Mouse (Mus musculus): Measurements from ENCODE around the gene Lmx1b.

DNA sequence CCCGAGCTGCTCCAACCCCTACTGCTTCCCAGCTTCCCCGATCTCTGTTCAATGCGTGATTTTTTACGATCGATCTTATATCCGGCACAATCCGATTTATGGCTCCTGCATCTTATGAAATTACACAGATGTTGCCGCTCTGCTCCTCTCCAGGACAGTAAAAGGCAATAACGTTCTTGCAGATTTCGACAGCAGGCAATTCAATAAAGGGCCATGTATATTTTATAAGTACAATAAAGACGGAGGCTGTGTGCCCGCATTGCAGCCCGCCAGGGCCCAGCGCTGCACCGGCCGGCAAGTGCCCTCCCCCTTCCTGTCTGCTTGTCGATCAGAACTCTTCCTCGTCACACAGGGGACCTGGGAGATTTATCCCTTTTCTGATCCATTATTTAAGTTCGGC lies 124.5 kb downstream of the Lmx1b start:
- TF ChIP-seq CTCF (IDR thresholded peaks at IDR 0.05; ENCODE audit: low read depth) (no peak), EP300 (optimal IDR thresholded peaks at IDR 0.05) (no peak)

Data from stomach, postnatal 0 days (tissue).